Mouse (Mus musculus) naive thymus-derived CD4-positive, alpha-beta T cell, adult 2 months (primary cell): ENCODE measurements around the gene Kat6b.

ENCODE experiments used
- DNase-seq: peaks from one replicate; pipeline ENCODE4 v3.0.0-alpha.2; 2011; ENCODE audit warnings: low read depth

Gene Kat6b

DNA sequence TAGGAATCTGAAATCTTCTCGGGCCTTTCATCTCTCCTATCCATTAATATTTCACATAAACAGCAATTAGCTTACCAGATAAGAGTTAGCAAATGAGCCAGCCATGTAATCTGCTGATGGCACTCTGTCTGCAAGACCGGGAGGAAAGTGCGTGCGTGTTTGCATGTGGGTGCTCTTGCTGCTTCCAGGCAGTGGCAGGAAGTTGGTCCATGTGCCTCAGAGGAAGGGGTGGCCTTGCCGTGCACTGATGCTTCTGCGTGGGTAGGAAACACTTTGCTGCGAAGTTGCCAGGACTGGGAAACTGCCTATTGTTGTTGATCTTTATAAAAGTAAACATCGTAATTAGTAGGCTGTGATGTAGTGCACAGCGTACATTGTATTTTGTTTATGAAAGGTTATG is 42.0 kb downstream of the Kat6b start:
- DNase-seq, result peak; percentile 70

DNA sequence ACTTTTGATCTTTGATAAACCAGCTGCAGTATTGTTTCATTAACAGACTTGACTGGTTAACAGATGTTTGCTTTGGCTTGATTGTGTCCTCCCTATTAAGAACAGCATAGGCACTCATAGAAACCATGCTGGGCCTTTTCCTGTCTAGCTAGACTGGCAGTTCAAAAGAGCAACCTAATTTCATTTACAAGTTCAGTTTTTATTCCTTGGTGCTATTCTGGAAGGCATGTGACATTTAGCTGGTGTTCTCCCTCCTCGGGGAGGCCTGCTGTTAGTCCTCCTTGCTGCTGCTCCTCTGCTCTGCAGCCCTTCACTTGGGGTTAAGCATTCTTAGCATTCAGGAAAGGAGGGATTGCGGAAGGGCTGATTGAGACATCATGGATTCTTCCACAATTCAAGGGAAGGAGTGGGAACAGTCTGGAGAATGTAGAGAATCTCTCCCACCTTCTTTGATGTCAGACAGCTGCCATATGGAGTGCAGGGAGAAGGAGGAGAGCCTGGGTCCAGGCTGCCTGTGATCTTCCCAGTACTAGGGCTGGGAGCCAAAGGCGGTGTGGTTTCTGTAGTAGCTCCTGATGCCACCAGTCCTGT is 42.7 kb downstream of the Kat6b start:
- DNase-seq, result peak; percentile 15

DNA sequence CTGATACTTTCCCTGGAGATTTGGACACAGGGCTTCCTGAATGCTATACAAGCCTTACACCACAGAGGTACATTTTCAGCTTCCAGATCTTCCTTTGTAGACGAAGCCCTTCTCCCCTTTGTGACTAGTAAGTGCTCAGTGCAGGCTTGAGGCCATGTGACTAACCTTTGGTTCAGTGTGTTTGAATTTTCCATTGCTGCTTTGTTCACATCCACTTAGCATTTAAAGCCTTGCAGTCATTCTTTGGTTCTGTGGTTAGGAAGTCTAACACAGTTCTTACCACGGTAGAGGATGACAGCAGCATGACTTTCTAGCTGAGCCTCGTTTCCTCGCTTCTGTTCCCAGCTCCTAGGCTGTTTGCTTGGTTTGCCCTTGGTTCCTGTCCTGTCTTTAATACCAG is 44.4 kb downstream of the Kat6b start:
- peak; percentile 60 for DNase-seq

GRCm38 (mm10) chr14:21533566-21533965 is 52.3 kb downstream of the Kat6b start:
- no peak for DNase-seq

DNA sequence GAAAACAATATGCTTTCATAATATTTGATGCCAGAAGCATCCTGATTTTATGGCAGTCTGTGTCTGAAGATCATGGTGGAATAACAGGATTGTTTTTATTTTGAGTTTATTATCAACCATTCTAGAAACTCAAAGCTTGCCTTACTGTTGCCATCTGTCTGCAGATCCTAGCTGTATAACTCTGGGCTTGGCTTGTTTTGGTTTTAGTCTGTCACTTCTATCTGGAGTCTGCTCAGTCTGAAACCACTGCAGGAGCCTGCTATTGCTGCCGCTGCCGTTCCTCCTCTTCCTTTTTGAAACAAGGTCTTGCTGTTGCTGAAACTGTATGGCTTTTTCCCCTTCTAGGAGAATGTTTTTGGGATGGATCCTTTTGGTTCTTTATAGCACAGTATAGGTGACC is 52.8 kb downstream of the Kat6b start:
- DNase-seq, result no peak

- DNase-seq, result no peak
These were observed 53.5 kb downstream of the Kat6b start for GRCm38 (mm10) chr14:21534542-21535272.

GRCm38 (mm10) chr14:21536485-21537181 is 55.4 kb downstream of the Kat6b start:
- DNase-seq, result no peak

GRCm38 (mm10) chr14:21537838-21538237 is 56.6 kb downstream of the Kat6b start:
- no peak for DNase-seq

- peak; percentile 58 for DNase-seq
These were observed 58.5 kb downstream of the Kat6b start for GRCm38 (mm10) chr14:21539731-21540130.

GRCm38 (mm10) chr14:21540361-21540760 is 59.1 kb downstream of the Kat6b start:
- no peak for DNase-seq

DNA sequence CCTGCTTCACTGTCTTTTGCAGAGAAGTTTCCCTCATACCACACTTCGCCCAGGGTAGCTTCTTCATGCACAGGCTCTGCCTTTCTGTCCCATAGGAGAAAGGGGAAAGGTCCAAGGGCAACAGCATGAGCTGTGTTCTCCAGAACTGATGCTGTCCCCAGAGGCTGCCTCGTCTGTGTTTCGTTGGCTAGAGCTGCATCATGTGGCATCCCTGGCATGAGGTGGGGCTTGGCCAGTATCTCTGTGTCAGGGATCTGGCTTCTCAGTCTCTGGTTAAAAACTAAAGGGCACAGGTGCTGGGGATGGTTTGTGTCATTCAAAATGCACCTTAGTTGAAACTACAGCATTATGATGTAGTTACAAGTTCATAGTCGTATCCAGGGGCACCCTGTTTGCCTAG is 64.3 kb downstream of the Kat6b start:
- no peak for DNase-seq

- no peak for DNase-seq
These were observed 65.1 kb downstream of the Kat6b start for GRCm38 (mm10) chr14:21546351-21546750.

DNA sequence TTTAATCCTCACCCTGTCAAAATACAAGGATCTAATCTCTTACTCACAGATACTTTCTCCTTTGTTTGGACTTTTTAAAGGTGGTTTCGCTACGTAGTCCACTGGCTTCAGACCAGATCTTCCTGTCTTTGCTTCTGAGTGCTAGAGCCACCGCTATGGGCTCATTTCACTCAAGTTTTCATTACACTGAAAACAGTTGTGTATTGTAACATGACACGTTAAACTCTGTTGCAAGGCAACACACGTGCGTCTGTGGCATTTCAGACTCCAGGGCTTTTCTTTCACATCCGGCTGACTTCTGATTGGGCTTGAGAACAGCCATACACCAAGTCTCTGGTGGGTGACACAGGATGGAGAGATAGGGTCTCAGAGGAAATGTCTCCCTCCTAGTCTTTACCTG is 66.1 kb downstream of the Kat6b start:
- no peak for DNase-seq

- no peak for DNase-seq
These were observed 66.7 kb downstream of the Kat6b start for GRCm38 (mm10) chr14:21547965-21548364.

DNA sequence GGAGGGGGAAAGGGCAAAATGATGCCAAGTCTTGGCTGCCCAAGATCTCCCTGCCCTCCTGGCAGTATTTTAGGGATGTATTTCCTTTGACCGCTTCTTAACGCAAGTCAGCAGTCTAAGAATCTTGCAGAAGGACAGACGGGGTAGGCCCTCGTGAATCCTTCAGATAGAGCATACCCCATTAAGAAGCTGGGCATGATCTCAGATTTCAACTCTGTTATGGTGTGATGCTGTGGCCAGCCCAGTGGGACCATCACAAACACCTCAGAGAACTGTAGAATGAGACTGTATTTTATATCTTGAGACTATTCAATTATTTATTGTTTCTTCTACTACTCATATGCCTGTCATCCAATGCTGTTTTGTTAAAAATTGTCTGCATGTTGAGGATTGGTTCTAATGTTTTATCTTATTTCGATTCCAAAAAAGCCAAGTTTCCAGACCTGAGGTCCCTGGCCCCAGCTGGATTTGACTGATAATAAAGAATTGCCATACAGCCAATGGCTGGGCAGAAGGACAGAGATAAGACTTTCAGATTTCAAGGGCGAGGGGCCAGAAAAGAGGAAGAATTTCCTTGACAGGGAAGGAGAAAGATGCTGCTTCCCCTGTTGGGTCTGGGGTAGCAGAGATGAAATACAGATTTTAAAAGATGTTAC is 67.8 kb downstream of the Kat6b start:
- DNase-seq, result no peak

DNA sequence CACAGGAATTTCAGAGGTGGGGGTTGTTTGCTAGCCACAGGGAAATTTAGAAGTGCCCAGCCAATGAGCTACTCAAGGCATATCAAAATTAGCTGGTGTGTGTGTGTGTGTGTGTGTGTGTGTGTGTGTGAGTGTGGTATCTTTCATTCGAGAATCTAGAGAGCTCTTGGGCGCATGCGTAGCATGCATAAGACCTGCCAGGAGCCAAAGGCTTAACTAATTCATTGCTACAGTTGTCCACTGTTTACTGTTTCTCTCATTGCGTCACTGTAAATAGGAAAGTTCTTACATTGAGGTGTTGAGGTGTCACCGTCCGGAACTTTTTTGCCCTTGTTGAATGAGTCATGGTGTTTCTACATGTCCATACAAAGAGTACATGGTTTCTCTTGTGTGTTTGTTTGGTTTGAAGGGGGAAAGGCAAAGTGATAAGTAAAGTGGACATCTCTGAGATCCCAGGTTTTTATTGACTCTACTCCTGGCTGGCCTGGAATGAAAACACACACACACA is 68.4 kb downstream of the Kat6b start:
- DNase-seq, result no peak

DNA sequence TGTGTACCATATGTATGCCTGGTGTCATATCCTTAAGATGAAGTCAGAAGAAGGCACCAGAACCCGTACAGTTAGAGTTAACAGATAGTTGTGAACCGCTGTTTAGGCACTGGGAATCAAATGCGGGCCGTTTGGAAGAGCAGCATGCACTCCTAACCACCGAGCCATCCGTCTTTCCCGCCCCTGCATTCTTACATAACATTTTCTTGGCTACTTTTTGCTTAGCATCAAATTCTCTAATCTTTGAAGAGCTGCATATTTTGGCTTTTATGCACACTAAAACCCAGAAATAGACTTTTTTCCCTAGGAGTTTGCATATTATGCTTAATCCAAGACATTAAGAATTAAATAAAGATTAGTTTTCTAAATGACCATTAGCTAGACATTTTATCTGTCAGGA is 69.3 kb downstream of the Kat6b start:
- no peak for DNase-seq

GRCm38 (mm10) chr14:21551655-21552054 is 70.4 kb downstream of the Kat6b start:
- no peak for DNase-seq

GRCm38 (mm10) chr14:21552958-21553357 is 71.7 kb downstream of the Kat6b start:
- no peak for DNase-seq

DNA sequence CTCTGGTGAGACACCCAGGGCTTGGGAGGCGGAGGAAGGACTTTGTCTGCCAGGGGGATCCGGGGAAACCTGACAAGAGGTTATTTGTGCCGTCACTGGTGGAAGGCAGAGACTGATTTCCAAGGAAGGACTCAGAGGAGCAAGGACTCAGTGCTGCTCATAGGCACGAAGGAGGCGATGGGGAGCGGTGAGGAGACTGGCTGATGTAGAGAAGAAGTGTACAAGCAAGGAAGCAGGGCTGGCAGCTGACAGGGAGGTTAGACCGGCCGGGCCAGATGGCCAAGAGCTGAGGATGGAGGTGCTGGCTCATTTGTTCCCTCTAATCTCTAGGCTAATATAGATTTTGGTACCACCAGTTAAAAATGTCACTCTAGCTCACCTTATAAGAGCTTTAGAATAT is 72.8 kb downstream of the Kat6b start:
- DNase-seq, result no peak

- DNase-seq, result no peak
These were observed 77.4 kb downstream of the Kat6b start for GRCm38 (mm10) chr14:21558440-21559131.

DNA sequence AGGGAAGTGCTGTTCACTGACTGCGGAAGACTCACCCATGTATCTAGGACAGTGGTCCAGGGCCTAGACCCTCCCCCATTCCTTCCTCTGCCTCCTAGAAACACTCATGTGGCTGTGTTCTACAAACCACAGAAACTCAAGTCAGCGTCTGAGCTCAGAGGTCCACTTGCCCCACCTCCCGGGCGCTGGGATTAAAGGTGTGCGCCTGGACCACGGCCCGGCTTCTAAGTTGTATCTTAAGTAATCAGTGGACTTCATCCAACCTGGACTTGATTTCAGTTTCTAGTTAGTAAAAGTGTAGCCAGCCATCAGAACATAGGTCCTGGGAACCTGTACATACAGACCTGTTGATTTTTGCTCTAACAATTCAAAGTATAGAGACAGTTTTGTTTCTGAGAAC is 78.2 kb downstream of the Kat6b start:
- no peak for DNase-seq
